Mouse (Mus musculus) liver, postnatal 0 days (tissue): Measurements from ENCODE around the gene Paf1. TPM values are rescaled to one million over a fixed set of nuclear protein-coding genes. Genes with fewer than 3 reads are reported as not detected.

Experiments used
- ATAC-seq: fragments of 200-750 bp; cut with Nextera tagmentation; 2 replicates; pipeline ENCODE4 v1.8.0; 2017; ENCODE audit warnings: mild to moderate bottlenecking, moderate library complexity
- DNase-seq: peaks from one replicate; pipeline ENCODE4 v3.0.0-alpha.2; 2016
- H3K27ac ChIP-seq: fragments of 300-500 bp; sonication (generic); 2 replicates; pipeline ENCODE4 v1.5.1; 2014; ENCODE audit warnings: antibody characterized with exemption, moderate library complexity, mild to moderate bottlenecking, low read depth
- H3K27me3 ChIP-seq: fragments of 300-500 bp; sonication (generic); 2 replicates; pipeline ENCODE4 v1.6.1; 2014; ENCODE audit warnings: low read length, control low read depth, mixed read lengths; ENCODE audit not compliant: insufficient read depth
- H3K36me3 ChIP-seq: fragments of 300-500 bp; sonication (generic); replicated peaks from 2 replicates; pipeline ENCODE4 v1.6.1; 2014; ENCODE audit warnings: mild to moderate bottlenecking, control low read depth, low read length, moderate library complexity, mixed read lengths; ENCODE audit not compliant: insufficient read depth
- H3K4me1 ChIP-seq: fragments of 300-500 bp; sonication (generic); 2 replicates; pipeline ENCODE4 v1.6.1; 2014; ENCODE audit warnings: antibody characterized with exemption, mild to moderate bottlenecking, control low read depth; ENCODE audit not compliant: insufficient read depth
- H3K4me2 ChIP-seq: fragments of 300-500 bp; sonication (generic); 2 replicates; pipeline ENCODE4 v1.6.1; 2014; ENCODE audit warnings: low read depth, mild to moderate bottlenecking, low read length, moderate library complexity, mixed read lengths
- H3K4me3 ChIP-seq: fragments of 300-500 bp; sonication (generic); 2 replicates; pipeline ENCODE4 v1.5.1; 2014; ENCODE audit warnings: low read depth, low read length
- H3K9ac ChIP-seq: fragments of 300-500 bp; sonication (generic); replicated peaks from 2 replicates; pipeline ENCODE4 v1.6.1; 2014; ENCODE audit warnings: mild to moderate bottlenecking, moderate library complexity
- H3K9me3 ChIP-seq: fragments of 300-500 bp; sonication (generic); 2 replicates; pipeline ENCODE4 v1.6.1; 2016; ENCODE audit warnings: mild to moderate bottlenecking, control low read depth, low read length, mixed read lengths
- CTCF ChIP-seq: sonication (generic); IDR thresholded peaks from 2 replicates; pipeline ENCODE4 v1.5.1; 2016; ENCODE audit warnings: antibody characterized with exemption, low read depth
- EP300 ChIP-seq: IDR thresholded peaks from 2 replicates; pipeline ENCODE4 v1.6.1; 2016; ENCODE audit warnings: antibody characterized with exemption, low read depth, mild to moderate bottlenecking
- whole genome bisulfite sequencing: fragments of 180-500 bp; shearing (Covaris S2); extraction: QIAGEN DNeasy Blood & Tissue Kit; methylation state at CpG from one replicate; pipeline ENCODE4 v1.1.7; 2014; ENCODE audit not compliant: insufficient replicate concordance; 5-methylcytosine and 5-hydroxymethylcytosine counted together
- polyA plus RNA-seq: library from polyadenylated mRNA; unstranded; fragments of >200 nt; fragmentation: Nextera tagmentation; extraction: Ambion mirVana; gene quantifications from 2 replicates; pipeline ENCODE4 v1.2.1, GENCODE M21; 2015

The Paf1 gene
- polyA plus RNA-seq, 1 experiment from 2014 or later = 21.1 TPM

DNA sequence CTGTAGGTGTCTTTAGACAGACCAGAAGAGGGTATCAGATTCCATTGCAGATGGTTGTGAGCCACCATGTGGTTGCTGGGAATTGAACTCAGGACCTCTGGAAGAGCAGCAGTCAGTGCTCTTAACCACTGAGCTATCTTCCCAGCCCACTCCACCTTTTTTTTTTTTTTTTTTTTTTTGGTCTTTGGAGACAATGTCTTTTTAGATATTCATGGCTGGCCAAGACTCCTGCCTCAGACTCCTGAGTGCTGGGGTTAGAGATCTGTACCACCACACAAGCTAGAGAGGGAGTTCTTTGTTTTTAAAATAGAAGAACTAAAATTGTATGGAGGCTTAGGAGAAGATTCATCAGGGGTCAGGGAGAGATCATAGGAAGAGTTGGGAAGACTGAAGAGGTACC, 45.2 kb downstream of the Paf1 start:
- no peaks in the 10 kb centered on the region for H3K9me3 ChIP-seq
- H3K4me1 ChIP-seq = peaks cover 39% of the 10 kb centered on the region
- no peak overlapping the region for H3K4me3 ChIP-seq
- TF ChIP-seq EP300 (no peak), CTCF (no peak)
- 0 out of 2 replicates have a peak overlapping the region, but pooled peaks have one; percentile 90 for H3K27ac ChIP-seq
- DNase-seq (no peak), ATAC-seq (no peak)
- no peak overlapping the region for H3K9ac ChIP-seq
- no peak overlapping the region for H3K4me2 ChIP-seq
- no peaks in the 10 kb centered on the region for H3K36me3 ChIP-seq
- H3K27me3 ChIP-seq = no peaks in the 10 kb centered on the region

DNA sequence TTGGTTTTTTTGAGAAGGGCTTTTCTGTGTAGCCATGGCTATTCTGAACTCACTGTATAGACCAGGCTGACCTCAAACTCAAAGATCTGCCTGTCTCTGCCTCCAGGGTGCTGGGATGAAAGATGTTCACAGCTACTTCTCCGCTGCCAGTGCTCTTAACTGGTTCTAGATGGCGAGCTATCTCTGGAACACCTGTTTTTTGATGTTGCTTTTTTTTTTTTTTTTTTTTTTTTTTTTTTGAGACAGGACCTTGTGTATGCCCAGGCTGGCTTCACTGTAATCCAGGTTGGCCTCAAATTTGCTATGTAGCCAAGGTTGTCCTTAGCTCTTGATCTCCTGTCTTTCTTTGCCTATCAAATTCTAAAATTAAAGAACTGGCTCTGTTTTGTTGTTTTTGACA, 46.0 kb downstream of the Paf1 start:
- Histone ChIP-seq H3K9ac (no peak overlapping the region), H3K27me3 (no peaks in the 10 kb centered on the region), H3K4me3 (no peak overlapping the region), H3K4me2 (no peak overlapping the region), H3K27ac (no peak overlapping the region), H3K9me3 (no peaks in the 10 kb centered on the region), H3K36me3 (no peaks in the 10 kb centered on the region), H3K4me1 (peaks cover 31% of the 10 kb centered on the region)
- no peak for TF ChIP-seq CTCF
- no peak for TF ChIP-seq EP300
- WGBS = 56% methylated on average over 2 of the region's 2 CpGs
- no peak for DNase-seq
- no peak for ATAC-seq

DNA sequence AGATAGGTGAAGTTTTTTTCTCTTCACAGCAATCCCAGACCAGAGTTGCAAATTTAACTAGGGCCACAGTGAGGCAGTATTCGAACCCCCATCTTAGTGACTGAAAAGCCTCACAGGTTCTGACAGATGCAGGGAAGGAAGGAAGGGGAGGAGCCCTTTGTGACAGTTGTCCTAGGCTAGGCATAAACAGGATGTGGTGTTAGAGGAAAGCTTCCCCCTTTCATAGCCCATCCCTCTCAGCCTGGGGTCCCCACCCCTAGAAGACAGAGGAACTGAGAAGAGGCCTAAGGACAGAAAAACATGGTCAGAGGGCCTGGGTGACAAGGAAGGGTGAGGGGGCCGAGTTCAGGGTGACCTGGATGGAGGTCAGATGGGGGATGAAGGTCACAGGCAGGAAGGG, 48.0 kb downstream of the Paf1 start:
- ATAC-seq = no peak
- TF ChIP-seq EP300 = peak; percentile 74
- TF ChIP-seq CTCF = peak; percentile 28
- Histone ChIP-seq H3K9me3 (no peaks in the 10 kb centered on the region), H3K4me2 (peak overlapping the region; percentile 58), H3K4me1 (peaks cover 13% of the 10 kb centered on the region), H3K27me3 (no peaks in the 10 kb centered on the region), H3K9ac (peak overlapping the region; percentile 58), H3K4me3 (peak overlapping the region; percentile 34), H3K27ac (peak overlapping the region; percentile 82), H3K36me3 (peaks cover 2% of the 10 kb centered on the region)
- 15% methylated on average over 2 of the region's 2 CpGs for WGBS
- peak; percentile 56 for DNase-seq

DNA sequence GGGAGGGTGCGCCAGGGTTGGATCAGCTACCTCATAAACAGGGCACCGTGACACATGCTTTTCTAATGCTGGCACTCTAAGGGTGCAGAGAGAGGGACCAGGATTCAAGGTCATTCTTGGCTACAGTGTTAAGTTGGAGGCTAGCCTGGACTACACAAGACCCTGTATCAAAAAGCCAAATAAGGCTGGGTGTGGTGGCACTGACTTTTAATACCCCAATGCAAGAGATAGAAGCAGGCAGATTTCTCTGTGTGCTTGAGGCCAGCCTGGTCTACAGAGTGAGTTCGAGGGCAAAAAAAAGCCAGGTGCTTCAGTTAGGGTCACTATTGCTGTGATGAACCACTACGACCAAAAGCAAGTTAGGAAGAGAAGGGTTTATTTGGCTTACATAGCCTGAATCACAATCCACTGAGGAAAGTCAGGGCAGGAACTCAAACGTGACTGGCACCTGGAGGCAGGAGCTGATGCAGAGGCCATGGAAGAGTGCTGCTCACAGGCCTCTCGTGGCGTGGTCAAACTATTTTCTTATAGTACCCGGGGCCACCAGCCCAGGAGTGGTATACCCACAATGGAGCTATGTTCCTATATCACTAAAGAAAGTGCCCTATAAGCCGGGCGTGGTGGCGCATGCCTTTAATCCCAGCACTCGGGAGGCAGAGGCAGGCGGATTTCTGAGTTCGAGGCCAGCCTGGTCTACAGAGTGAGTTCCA, 49.2 kb downstream of the Paf1 start:
- H3K4me1 ChIP-seq = peaks cover 12% of the 10 kb centered on the region
- TF ChIP-seq EP300 (no peak), CTCF (no peak)
- peaks cover 5% of the 10 kb centered on the region for H3K36me3 ChIP-seq
- no peaks in the 10 kb centered on the region for H3K27me3 ChIP-seq
- H3K27ac ChIP-seq = peak overlapping the region; percentile 82
- H3K4me2 ChIP-seq = peak overlapping the region; percentile 58
- ATAC-seq = no peak
- H3K9ac ChIP-seq = no peak overlapping the region; the same call in 1 of the 2 replicates
- WGBS = 45% methylated on average over 14 of the region's 14 CpGs
- DNase-seq = no peak
- no peaks in the 10 kb centered on the region for H3K9me3 ChIP-seq
- peak overlapping the region; percentile 34 for H3K4me3 ChIP-seq

DNA sequence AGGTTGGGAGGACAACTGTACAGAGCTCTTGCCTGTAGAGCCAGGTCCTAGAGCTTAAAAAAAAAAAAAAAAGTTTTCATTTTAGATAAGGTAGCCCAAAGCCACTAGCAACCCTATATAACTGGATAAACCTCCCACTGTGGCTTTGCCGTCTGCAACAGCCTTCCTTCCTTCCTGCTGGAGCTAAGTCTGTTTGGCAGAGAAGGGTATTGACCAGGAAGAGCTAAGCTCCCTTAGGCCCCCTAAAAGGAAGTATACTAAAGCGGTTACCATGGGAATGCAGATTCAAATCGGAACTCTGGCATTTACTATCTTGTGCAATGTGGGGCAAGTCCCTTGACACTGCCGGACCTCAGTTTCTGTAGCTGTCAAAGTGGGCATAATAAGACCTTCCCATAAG, 49.9 kb downstream of the Paf1 start:
- Histone ChIP-seq H3K4me1 (peaks cover 5% of the 10 kb centered on the region; the same call in 1 of the 2 replicates), H3K27me3 (no peaks in the 10 kb centered on the region), H3K36me3 (peaks cover 5% of the 10 kb centered on the region), H3K9ac (peak overlapping the region; percentile 11), H3K9me3 (no peaks in the 10 kb centered on the region), H3K4me3 (peak overlapping the region; percentile 34; the same call in 1 of the 2 replicates), H3K27ac (peak overlapping the region; percentile 82), H3K4me2 (peak overlapping the region; percentile 58)
- ATAC-seq = peak; percentile 34; the same call in 1 of the 2 replicates
- whole genome bisulfite sequencing = 7% methylated on average over 4 of the region's 4 CpGs
- DNase-seq = peak; percentile 16
- no peak for TF ChIP-seq EP300
- no peak for TF ChIP-seq CTCF

DNA sequence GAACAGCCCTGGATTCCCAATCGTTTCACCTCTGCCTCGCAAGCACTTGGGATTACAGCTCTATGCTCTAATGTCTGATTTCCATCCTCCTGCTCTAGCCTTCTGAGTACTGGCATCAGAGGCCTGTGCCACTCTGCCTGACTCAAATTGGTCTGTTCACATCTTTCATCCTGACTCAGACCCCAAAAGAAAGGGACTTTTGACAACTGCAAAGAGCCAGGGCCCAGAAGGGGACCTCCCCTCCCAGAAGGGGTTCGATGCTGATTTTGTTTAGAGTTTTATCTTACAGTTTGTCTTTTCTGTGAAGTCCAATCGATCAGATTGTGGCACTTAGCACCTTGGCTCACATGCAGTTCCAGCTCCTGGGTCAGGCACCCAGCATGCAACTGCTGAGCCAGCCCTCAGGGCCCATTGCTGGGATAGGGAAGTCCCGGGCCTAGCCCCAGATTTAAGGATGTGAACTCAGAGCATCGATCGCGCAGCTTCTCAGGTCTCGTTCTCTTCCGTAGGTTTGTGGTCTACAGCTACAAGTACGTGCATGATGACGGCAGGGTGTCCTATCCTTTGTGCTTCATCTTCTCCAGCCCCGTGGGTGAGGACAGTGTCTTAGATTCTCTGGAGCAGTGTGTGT, 51.7 kb downstream of the Paf1 start:
- Histone ChIP-seq H3K4me3 (no peak overlapping the region), H3K4me2 (no peak overlapping the region), H3K27ac (peak overlapping the region; percentile 8), H3K36me3 (peaks cover 5% of the 10 kb centered on the region), H3K9me3 (no peaks in the 10 kb centered on the region), H3K27me3 (no peaks in the 10 kb centered on the region), H3K4me1 (peaks cover 2% of the 10 kb centered on the region; the same call in 1 of the 2 replicates), H3K9ac (no peak overlapping the region)
- ATAC-seq (no peak), DNase-seq (peak; percentile 20)
- 52% methylated on average over 13 of the region's 13 CpGs for WGBS
- TF ChIP-seq CTCF (no peak), EP300 (no peak)
